Mouse (Mus musculus): ENCODE measurements at regions not wholly inside any gene's neighbourhood (a gene's known extent, or its start where the extent isn't known, plus 50 kb on each side); places are given as distances from the start of the nearest gene placed in this dataset.

- TF ChIP-seq NRF1 (IDR thresholded peaks at IDR 0.05; ENCODE audit: insufficient read depth, low read depth, low read length, poor library complexity, severe bottlenecking) = no peak
- no peak for TF ChIP-seq MAX (IDR thresholded peaks at IDR 0.05; ENCODE audit: low read length)
- TF ChIP-seq E2F4 (IDR thresholded peaks at IDR 0.05; ENCODE audit: borderline replicate concordance, low read depth, low read length) = no peak
- no peak for TF ChIP-seq CHD2 (IDR thresholded peaks at IDR 0.05; ENCODE audit: low read length)
These were observed 176.4 kb upstream of the Bmp4 start for GRCm38 (mm10) chr14:46566681-46567410.
